Mouse (Mus musculus) MEL-GATA-1-ER (cell line): ENCODE data around the gene Agpat4.

Experiments used
- DNase-seq: peaks from one replicate; pipeline ENCODE4 v3.0.0-alpha.2; 2012; ENCODE audit warnings: low read depth; ENCODE audit errors: extremely low read depth

Agpat4 gene

GRCm38 (mm10) chr17:12160540-12160939, 42.0 kb downstream of the Agpat4 start:
- DNase-seq, result no peak

- no peak for DNase-seq
Measured at GRCm38 (mm10) chr17:12160984-12161764, 42.7 kb downstream of the Agpat4 start.

GRCm38 (mm10) chr17:12161877-12162276, 43.4 kb downstream of the Agpat4 start:
- DNase-seq, result no peak

GRCm38 (mm10) chr17:12162824-12163223, 44.3 kb downstream of the Agpat4 start:
- no peak for DNase-seq

GRCm38 (mm10) chr17:12163403-12163802, 44.9 kb downstream of the Agpat4 start:
- no peak for DNase-seq

- DNase-seq, result no peak
Measured at GRCm38 (mm10) chr17:12163903-12164302, 45.4 kb downstream of the Agpat4 start.

GRCm38 (mm10) chr17:12164507-12164906, 46.0 kb downstream of the Agpat4 start:
- no peak for DNase-seq

- DNase-seq, result no peak
Measured at GRCm38 (mm10) chr17:12165009-12165695, 46.6 kb downstream of the Agpat4 start.

GRCm38 (mm10) chr17:12165701-12166100, 47.2 kb downstream of the Agpat4 start:
- DNase-seq, result no peak

GRCm38 (mm10) chr17:12168536-12168935, 50.0 kb downstream of the Agpat4 start:
- no peak for DNase-seq

- DNase-seq, result no peak
Measured at GRCm38 (mm10) chr17:12169326-12169836, 50.9 kb downstream of the Agpat4 start.

- DNase-seq, result no peak
Measured at GRCm38 (mm10) chr17:12170791-12171497, 52.4 kb downstream of the Agpat4 start.

GRCm38 (mm10) chr17:12171666-12172065, 53.2 kb downstream of the Agpat4 start:
- DNase-seq, result no peak

GRCm38 (mm10) chr17:12174221-12174620, 55.7 kb downstream of the Agpat4 start:
- DNase-seq, result no peak

GRCm38 (mm10) chr17:12174896-12175295, 56.4 kb downstream of the Agpat4 start:
- DNase-seq, result no peak

- no peak for DNase-seq
Measured at GRCm38 (mm10) chr17:12175626-12176025, 57.1 kb downstream of the Agpat4 start.

GRCm38 (mm10) chr17:12179339-12179738, 60.8 kb downstream of the Agpat4 start:
- DNase-seq, result no peak

- DNase-seq, result no peak
Measured at GRCm38 (mm10) chr17:12179766-12180165, 61.3 kb downstream of the Agpat4 start.

GRCm38 (mm10) chr17:12182702-12183485, 64.4 kb downstream of the Agpat4 start:
- DNase-seq, result no peak

- no peak for DNase-seq
Measured at GRCm38 (mm10) chr17:12184283-12184682, 65.8 kb downstream of the Agpat4 start.

- peak; percentile 30 for DNase-seq
Measured at GRCm38 (mm10) chr17:12185855-12186254, 67.4 kb downstream of the Agpat4 start.
